Mouse (Mus musculus): Measurements from ENCODE around the gene Slc51a. TPM values are rescaled to one million over a fixed set of nuclear protein-coding genes. Genes with fewer than 3 reads are reported as not detected.

Gene Slc51a
- not detected in 2 replicates for polyA plus RNA-seq (2012; ENCODE audit: insufficient read depth, insufficient read length, low replicate concordance, missing spikeins)

- no peaks in the 10 kb centered on the region for H3K4me1 ChIP-seq (ENCODE audit: control insufficient read depth, insufficient read depth, low read length)
- no peak within 1 kb of the TSS for H3K27ac ChIP-seq (ENCODE audit: insufficient read depth, low read depth, low read length)
- H3K4me3 ChIP-seq (ENCODE audit: insufficient read depth, low read depth, low read length) = no peak within 1 kb of the TSS
- 79% methylated on average over 15 of the region's 15 CpGs for WGBS
- no peak for TF ChIP-seq CTCF (IDR thresholded peaks at IDR 0.05; ENCODE audit: insufficient read depth, low read depth, low read length)
Measured at GRCm38 (mm10) chr16:32487234-32488111, at the start of gene Slc51a. TSS of gene Slc51a (minus strand) at chr16:32487879.

- Histone ChIP-seq H3K4me3 (ENCODE audit: insufficient read depth, low read depth, low read length) (no peak overlapping the region), H3K4me1 (ENCODE audit: control insufficient read depth, insufficient read depth, low read length) (peaks cover 2% of the 10 kb centered on the region; the same call in 1 of the 2 replicates), H3K27ac (ENCODE audit: insufficient read depth, low read depth, low read length) (no peak overlapping the region)
- WGBS = 57% methylated on average over 5 of the region's 5 CpGs
- TF ChIP-seq POLR2A (IDR thresholded peaks at IDR 0.05; ENCODE audit: insufficient read depth, low read depth, low read length) (no peak), CTCF (IDR thresholded peaks at IDR 0.05; ENCODE audit: insufficient read depth, low read depth, low read length) (no peak)
Measured at GRCm38 (mm10) chr16:32535157-32535751, 47.6 kb upstream of the Slc51a start.

- no peak overlapping the region for H3K27ac ChIP-seq (ENCODE audit: insufficient read depth, low read depth, low read length)
- H3K4me3 ChIP-seq (ENCODE audit: insufficient read depth, low read depth, low read length) = no peak overlapping the region
- 70% methylated on average over 18 of the region's 18 CpGs for WGBS
- peaks cover 2% of the 10 kb centered on the region; the same call in 1 of the 2 replicates for H3K4me1 ChIP-seq (ENCODE audit: control insufficient read depth, insufficient read depth, low read length)
- TF ChIP-seq POLR2A (IDR thresholded peaks at IDR 0.05; ENCODE audit: insufficient read depth, low read depth, low read length) (no peak), CTCF (IDR thresholded peaks at IDR 0.05; ENCODE audit: insufficient read depth, low read depth, low read length) (no peak)
Measured at GRCm38 (mm10) chr16:32532878-32533826, 45.5 kb upstream of the Slc51a start.

- no peak for TF ChIP-seq CTCF (IDR thresholded peaks at IDR 0.05; ENCODE audit: insufficient read depth, low read depth, low read length)
- no peak for TF ChIP-seq POLR2A (IDR thresholded peaks at IDR 0.05; ENCODE audit: insufficient read depth, low read depth, low read length)
- H3K27ac ChIP-seq (ENCODE audit: insufficient read depth, low read depth, low read length) = no peak overlapping the region
- peaks cover 8% of the 10 kb centered on the region for H3K4me1 ChIP-seq (ENCODE audit: control insufficient read depth, insufficient read depth, low read length)
- 76% methylated on average over 7 of the region's 7 CpGs for WGBS
- no peak overlapping the region for H3K4me3 ChIP-seq (ENCODE audit: insufficient read depth, low read depth, low read length)
Measured at GRCm38 (mm10) chr16:32526906-32527305, 39.2 kb upstream of the Slc51a start.

GRCm38 (mm10) chr16:32524244-32524615 lies 36.6 kb upstream of the Slc51a start:
- H3K4me1 ChIP-seq (ENCODE audit: control insufficient read depth, insufficient read depth, low read length) = peaks cover 20% of the 10 kb centered on the region
- TF ChIP-seq POLR2A (IDR thresholded peaks at IDR 0.05; ENCODE audit: insufficient read depth, low read depth, low read length) = no peak
- TF ChIP-seq CTCF (IDR thresholded peaks at IDR 0.05; ENCODE audit: insufficient read depth, low read depth, low read length) = no peak
- WGBS = 30% methylated on average over 5 of the region's 5 CpGs
- H3K27ac ChIP-seq (ENCODE audit: insufficient read depth, low read depth, low read length) = peak overlapping the region; percentile 16; the same call in 1 of the 2 replicates
- H3K4me3 ChIP-seq (ENCODE audit: insufficient read depth, low read depth, low read length) = no peak overlapping the region

GRCm38 (mm10) chr16:32523462-32524243 lies 36.0 kb upstream of the Slc51a start:
- Histone ChIP-seq H3K27ac (ENCODE audit: insufficient read depth, low read depth, low read length) (peak overlapping the region; percentile 16; the same call in 1 of the 2 replicates), H3K4me1 (ENCODE audit: control insufficient read depth, insufficient read depth, low read length) (peaks cover 21% of the 10 kb centered on the region), H3K4me3 (ENCODE audit: insufficient read depth, low read depth, low read length) (no peak overlapping the region)
- WGBS = 48% methylated on average over 8 of the region's 8 CpGs
- TF ChIP-seq POLR2A (IDR thresholded peaks at IDR 0.05; ENCODE audit: insufficient read depth, low read depth, low read length) = no peak
- no peak for TF ChIP-seq CTCF (IDR thresholded peaks at IDR 0.05; ENCODE audit: insufficient read depth, low read depth, low read length)

- WGBS = 86% methylated on average over 6 of the region's 6 CpGs
- Histone ChIP-seq H3K4me3 (ENCODE audit: insufficient read depth, low read depth, low read length) (no peak overlapping the region), H3K4me1 (ENCODE audit: control insufficient read depth, insufficient read depth, low read length) (peaks cover 27% of the 10 kb centered on the region), H3K27ac (ENCODE audit: insufficient read depth, low read depth, low read length) (no peak overlapping the region)
- no peak for TF ChIP-seq CTCF (IDR thresholded peaks at IDR 0.05; ENCODE audit: insufficient read depth, low read depth, low read length)
- TF ChIP-seq POLR2A (IDR thresholded peaks at IDR 0.05; ENCODE audit: insufficient read depth, low read depth, low read length) = no peak
Measured at GRCm38 (mm10) chr16:32522578-32523194, 35.0 kb upstream of the Slc51a start.

Data from olfactory bulb, adult 2 months (tissue).